Mouse (Mus musculus) embryonic facial prominence, embryonic 13.5 days (tissue): ENCODE data around the gene Hnmt. TPM values are rescaled to one million over a fixed set of nuclear protein-coding genes. Genes with fewer than 3 reads are reported as not detected.
"Not testable (repeated sequence)": the region's sequence is repeated elsewhere in the genome, so short reads cannot be mapped to it uniquely, and the experiment has no call there.

Source experiments
- ATAC-seq: fragments of 200-750 bp; cut with Nextera tagmentation; 2 replicates; pipeline ENCODE4 v1.8.0; 2017; ENCODE audit warnings: low read depth; ENCODE audit not compliant: insufficient number of reproducible peaks, insufficient read depth, low FRiP score, low TSS enrichment
- H3K27ac ChIP-seq: fragments of 300-500 bp; sonication (generic); 2 replicates; pipeline ENCODE4 v1.5.1; 2015; ENCODE audit warnings: moderate library complexity, mild to moderate bottlenecking, inconsistent platforms
- H3K27me3 ChIP-seq: fragments of 300-500 bp; sonication (generic); 2 replicates; pipeline ENCODE4 v1.6.1; 2015; ENCODE audit warnings: mild to moderate bottlenecking, inconsistent platforms
- H3K36me3 ChIP-seq: fragments of 300-500 bp; sonication (generic); 2 replicates; pipeline ENCODE4 v1.6.1; 2015; ENCODE audit warnings: mild to moderate bottlenecking, inconsistent platforms
- H3K4me1 ChIP-seq: fragments of 300-500 bp; sonication (generic); 2 replicates; pipeline ENCODE4 v1.6.1; 2015; ENCODE audit warnings: inconsistent platforms
- H3K4me2 ChIP-seq: fragments of 300-500 bp; sonication (generic); 2 replicates; pipeline ENCODE4 v1.6.1; 2015; ENCODE audit warnings: moderate library complexity, mild to moderate bottlenecking, inconsistent platforms
- H3K4me3 ChIP-seq: fragments of 300-500 bp; sonication (generic); 2 replicates; pipeline ENCODE4 v1.5.1; 2015; ENCODE audit warnings: mild to moderate bottlenecking, inconsistent platforms
- H3K9ac ChIP-seq: fragments of 300-500 bp; sonication (generic); 2 replicates; pipeline ENCODE4 v1.6.1; 2015; ENCODE audit warnings: mild to moderate bottlenecking, inconsistent platforms
- H3K9me3 ChIP-seq: fragments of 300-500 bp; sonication (generic); 2 replicates; pipeline ENCODE4 v1.6.1; 2016; ENCODE audit warnings: inconsistent platforms
- WGBS: fragments of 180-500 bp; shearing (Covaris S2); methylation state at CpG from one replicate; pipeline ENCODE4 v1.1.7; 2015; ENCODE audit warnings: mixed read lengths; 5-methylcytosine and 5-hydroxymethylcytosine counted together
- polyA plus RNA-seq: library from polyadenylated mRNA; unstranded; fragments of >200 nt; fragmentation: Nextera tagmentation; extraction: Ambion mirVana; gene quantifications from 2 replicates; pipeline ENCODE4 v1.2.1, GENCODE M21; 2015

Gene Hnmt
- polyA plus RNA-seq, 1 experiment from 2014 or later, result 1.1 TPM

DNA sequence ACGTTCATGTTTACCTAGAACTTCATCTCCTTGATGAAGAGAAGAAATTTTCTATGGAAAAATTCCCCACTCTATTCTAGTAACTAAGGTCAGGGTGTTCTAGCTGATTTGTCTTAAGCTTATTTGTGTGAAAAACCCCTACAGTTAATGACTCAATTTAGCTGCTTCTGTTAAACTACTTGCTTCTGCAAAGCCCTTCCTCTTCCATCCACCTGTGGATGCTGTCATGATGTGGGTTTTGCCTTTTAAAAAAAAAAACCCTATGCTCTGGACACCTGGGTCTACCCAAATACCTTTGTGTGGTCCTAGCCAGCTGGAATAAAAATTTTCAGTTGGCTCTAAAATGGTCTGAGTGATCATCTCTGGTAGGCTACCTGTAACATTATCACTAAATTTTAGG, 49.9 kb downstream of the Hnmt start:
- H3K36me3 ChIP-seq, result no peaks in the 10 kb centered on the region
- H3K9ac ChIP-seq, result no peak overlapping the region
- no peaks in the 10 kb centered on the region for H3K9me3 ChIP-seq
- no peak for ATAC-seq
- no peaks in the 10 kb centered on the region for H3K4me1 ChIP-seq
- H3K27ac ChIP-seq, result no peak overlapping the region
- WGBS, result 70% methylated on average over 1 of the region's 1 CpGs
- H3K4me2 ChIP-seq, result no peak overlapping the region
- H3K27me3 ChIP-seq, result no peaks in the 10 kb centered on the region
- H3K4me3 ChIP-seq, result no peak overlapping the region

DNA sequence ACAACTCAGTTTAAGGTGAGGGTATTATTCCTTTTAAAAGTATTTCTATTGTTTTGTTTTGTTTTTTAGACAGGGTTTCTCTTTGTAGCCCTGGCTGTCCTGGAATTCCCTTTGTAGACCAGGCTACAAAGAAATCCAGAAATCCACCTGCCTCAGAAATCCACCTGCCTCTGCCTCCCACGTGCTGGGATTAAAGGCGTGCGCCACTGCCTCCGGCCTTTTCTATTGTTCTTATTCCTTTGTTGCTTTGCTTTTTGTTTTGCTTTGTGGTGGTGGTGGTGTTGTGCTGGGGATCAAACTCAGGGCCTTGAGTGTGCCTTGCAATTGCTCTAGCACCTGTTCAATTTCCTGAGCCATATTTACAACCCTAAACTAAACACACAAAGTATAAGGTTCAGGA, 50.4 kb downstream of the Hnmt start:
- Histone ChIP-seq H3K4me2 (no peak overlapping the region), H3K27ac (no peak overlapping the region), H3K27me3 (no peaks in the 10 kb centered on the region), H3K9ac (no peak overlapping the region), H3K9me3 (no peaks in the 10 kb centered on the region), H3K4me1 (no peaks in the 10 kb centered on the region), H3K4me3 (no peak overlapping the region), H3K36me3 (no peaks in the 10 kb centered on the region)
- 94% methylated on average over 4 of the region's 4 CpGs for WGBS
- no peak for ATAC-seq

DNA sequence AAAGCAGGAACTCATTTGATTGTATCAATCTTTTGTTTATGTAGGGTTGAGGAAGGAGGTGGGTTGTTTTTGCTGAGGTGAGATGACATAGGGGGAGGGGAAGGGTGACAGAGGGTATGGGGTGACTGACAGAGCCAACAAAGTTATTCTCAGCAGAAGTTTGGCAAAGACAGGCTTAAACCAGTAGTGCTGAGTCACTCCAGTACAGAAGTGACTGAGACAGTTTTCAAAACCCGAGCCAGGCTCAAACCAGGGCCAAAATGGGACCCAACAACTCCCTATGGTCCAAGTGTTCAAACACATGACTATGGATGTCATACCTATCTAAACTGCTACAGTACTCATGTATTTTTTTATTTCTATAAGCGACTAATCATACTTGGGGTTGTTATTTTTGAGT, 52.4 kb downstream of the Hnmt start:
- Histone ChIP-seq H3K36me3 (no peaks in the 10 kb centered on the region), H3K4me3 (no peak overlapping the region), H3K4me1 (no peaks in the 10 kb centered on the region), H3K27me3 (no peaks in the 10 kb centered on the region), H3K9ac (no peak overlapping the region), H3K9me3 (no peaks in the 10 kb centered on the region), H3K4me2 (no peak overlapping the region), H3K27ac (no peak overlapping the region)
- WGBS, result 66% methylated on average over 2 of the region's 2 CpGs
- ATAC-seq, result no peak

- not testable (repeated sequence) for H3K4me1 ChIP-seq, H3K4me2 ChIP-seq, H3K27ac ChIP-seq, ATAC-seq, H3K9me3 ChIP-seq, H3K36me3 ChIP-seq, H3K27me3 ChIP-seq, H3K4me3 ChIP-seq, H3K9ac ChIP-seq
- WGBS, result 80% methylated on average over 9 of the region's 9 CpGs
These were observed 59.1 kb downstream of the Hnmt start for GRCm38 (mm10) chr2:23990034-23990573.

GRCm38 (mm10) chr2:23987283-23987682, 61.9 kb downstream of the Hnmt start:
- no peaks in the 10 kb centered on the region for H3K9me3 ChIP-seq

DNA sequence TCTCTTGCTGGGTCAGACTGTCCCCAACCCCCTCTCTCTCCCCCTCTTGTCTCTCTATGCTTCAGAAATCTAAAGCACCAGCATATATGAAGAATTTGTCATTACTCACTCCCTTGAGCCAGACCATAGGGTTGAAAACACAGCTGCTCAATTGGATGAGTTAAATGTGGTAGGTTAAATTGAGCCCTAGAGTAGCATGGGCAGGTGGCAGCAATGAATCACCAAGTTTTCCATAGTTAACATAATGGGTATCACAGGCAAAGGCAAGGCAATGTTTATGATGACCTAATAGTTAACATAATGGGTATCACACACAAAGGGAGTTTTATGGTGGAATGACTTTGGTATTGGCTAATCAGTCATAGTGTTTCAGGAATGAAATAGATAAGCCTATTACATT, 65.9 kb downstream of the Hnmt start:
- no peaks in the 10 kb centered on the region for H3K9me3 ChIP-seq
- H3K9ac ChIP-seq, result no peak overlapping the region
- H3K4me1 ChIP-seq, result no peaks in the 10 kb centered on the region
- ATAC-seq, result no peak
- no peak overlapping the region for H3K4me2 ChIP-seq
- no peak overlapping the region for H3K4me3 ChIP-seq
- no peak overlapping the region for H3K27ac ChIP-seq
- H3K27me3 ChIP-seq, result no peaks in the 10 kb centered on the region
- no peaks in the 10 kb centered on the region for H3K36me3 ChIP-seq

More at GRCm38 (mm10) chr2:23987283-23987682, 61.9 kb downstream of the Hnmt start:
- Histone ChIP-seq H3K27me3 (no peaks in the 10 kb centered on the region), H3K27ac (no peak overlapping the region), H3K9ac (no peak overlapping the region), H3K4me2 (no peak overlapping the region), H3K4me3 (no peak overlapping the region), H3K36me3 (no peaks in the 10 kb centered on the region), H3K4me1 (no peaks in the 10 kb centered on the region)
- no peak for ATAC-seq

DNA sequence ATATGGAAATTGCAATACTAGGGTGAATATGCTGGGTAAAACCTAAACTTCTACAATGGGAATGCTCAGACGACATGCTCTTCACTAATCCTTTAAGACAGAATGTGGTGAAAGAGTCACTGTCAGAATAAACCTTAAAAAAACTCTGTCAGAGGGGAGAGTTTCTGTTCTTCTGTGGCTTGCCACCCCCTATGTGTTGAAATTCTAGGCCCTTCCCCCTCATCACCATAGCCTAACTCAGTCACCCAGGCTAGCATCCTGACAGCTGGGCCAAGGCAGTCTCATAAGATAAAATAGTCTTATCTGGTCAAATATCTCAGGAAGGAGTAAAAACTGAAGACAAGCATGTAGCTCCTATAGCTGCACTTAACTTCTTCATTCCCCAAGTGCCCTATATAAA, 66.3 kb downstream of the Hnmt start:
- H3K27ac ChIP-seq, result no peak overlapping the region
- ATAC-seq, result no peak
- no peak overlapping the region for H3K4me2 ChIP-seq
- no peak overlapping the region for H3K4me3 ChIP-seq
- 48% methylated on average over 1 of the region's 1 CpGs for WGBS
- H3K4me1 ChIP-seq, result no peaks in the 10 kb centered on the region
- H3K9ac ChIP-seq, result no peak overlapping the region
- no peaks in the 10 kb centered on the region for H3K36me3 ChIP-seq
- no peaks in the 10 kb centered on the region for H3K9me3 ChIP-seq
- no peaks in the 10 kb centered on the region for H3K27me3 ChIP-seq

GRCm38 (mm10) chr2:23960659-23961274, 88.4 kb downstream of the Hnmt start:
- H3K27ac ChIP-seq, H3K4me2 ChIP-seq, H3K4me3 ChIP-seq, H3K9ac ChIP-seq, H3K27me3 ChIP-seq, H3K36me3 ChIP-seq, H3K4me1 ChIP-seq, ATAC-seq, H3K9me3 ChIP-seq: not testable (repeated sequence)
- WGBS, result 93% methylated on average over 15 of the region's 15 CpGs

Other genes starting within 250 kb of the Hnmt start
- gene Tbpl2, start 47.2 kb upstream of the Hnmt start, polyA plus RNA-seq, result not detected in 2 replicates
- gene Il1f8, start 103.8 kb upstream of the Hnmt start, polyA plus RNA-seq, result not detected in 2 replicates
- gene Il1f9, start 137.1 kb upstream of the Hnmt start, polyA plus RNA-seq, result not detected in 2 replicates
- not detected in 2 replicates for gene Il1f6, start 166.0 kb upstream of the Hnmt start, polyA plus RNA-seq
- gene Il1f5, start 227.6 kb upstream of the Hnmt start, polyA plus RNA-seq, result 1.9 TPM in 2 replicates
- not detected in 2 replicates for gene Il1f10, start 241.8 kb upstream of the Hnmt start, polyA plus RNA-seq